Mouse (Mus musculus): Measurements from ENCODE around the gene Tnfrsf25. TPM values are rescaled to one million over a fixed set of nuclear protein-coding genes. Genes with fewer than 3 reads are reported as not detected.
A peak's percentile ranks its signal among the peaks of the same experiment; 100 is the strongest.

The Tnfrsf25 gene
- polyA plus RNA-seq, 1 experiment from 2014 or later = 0.43 TPM

DNA sequence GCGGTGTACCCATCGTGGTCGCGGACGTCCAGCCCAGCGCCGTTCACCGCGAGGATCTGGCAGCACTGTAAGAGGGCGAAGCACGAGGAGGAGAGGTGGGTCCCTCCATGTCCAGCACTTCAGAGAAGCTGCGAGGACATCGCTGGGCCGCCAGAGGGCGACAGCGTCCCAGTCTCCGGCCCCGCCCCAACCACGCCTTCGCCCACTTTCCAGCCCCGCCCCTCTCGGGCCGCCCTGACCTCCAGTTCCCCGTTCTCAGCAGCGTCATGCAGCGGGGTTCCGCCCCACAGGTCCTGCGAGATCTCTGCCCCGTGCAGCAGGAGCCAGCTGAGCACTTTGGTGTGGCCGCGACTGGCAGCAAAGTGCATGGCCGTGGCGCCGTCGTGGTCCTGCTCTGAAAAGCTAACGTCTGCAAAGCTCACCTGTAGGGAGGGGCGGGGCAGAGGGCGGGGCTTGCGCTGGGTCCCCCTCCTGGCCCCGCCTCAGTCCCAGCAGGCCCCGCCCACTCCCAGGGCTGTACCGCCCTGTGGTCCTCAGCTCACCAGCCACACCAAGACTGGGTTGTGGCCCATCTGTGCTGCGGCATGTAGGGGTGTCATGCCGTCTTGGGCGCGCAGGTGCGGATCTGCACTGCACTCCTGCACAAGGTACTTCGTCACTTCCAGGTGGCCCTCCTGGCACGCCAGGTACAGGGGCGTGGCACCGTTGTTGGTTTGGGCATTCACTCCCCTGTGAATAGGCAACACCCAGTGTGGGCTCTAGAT lies 22.9 kb downstream of the Tnfrsf25 start:
- WGBS = 4% methylated on average over 48 of the region's 51 CpGs
- H3K9me3 ChIP-seq (ENCODE audit: control insufficient read depth, low read length) = no peaks in the 10 kb centered on the region
- H3K4me1 ChIP-seq (ENCODE audit: control insufficient read depth in 2 of 2, insufficient read depth in 2 of 2, low read length in 2 of 2) = peaks cover 0 to 9% of the 10 kb centered on the region in 2 experiments; a peak in 2 of 4 replicates
- peak; percentile 84 for ATAC-seq (ENCODE audit: insufficient number of reproducible peaks, insufficient read depth, low FRiP score, low read depth)
- no peak overlapping the region for H3K9ac ChIP-seq (ENCODE audit: low read length)
- peak overlapping the region; percentile 43 to 49 for H3K4me3 ChIP-seq (ENCODE audit: control insufficient read depth in 1 of 2, insufficient read depth in 1 of 2, low read depth in 1 of 2, low read length in 2 of 2)
- H3K27ac ChIP-seq (replicated peaks in 1 of 2; ENCODE audit: control insufficient read depth in 1 of 2, insufficient read depth in 1 of 2, low read depth in 2 of 2, low read length in 2 of 2) = no peak overlapping the region
- H3K27me3 ChIP-seq (ENCODE audit: control insufficient read depth, insufficient read depth, low read length) = peaks cover 23% of the 10 kb centered on the region
- peak overlapping the region; percentile 76 for H3K4me2 ChIP-seq (ENCODE audit: low read length)
- no peaks in the 10 kb centered on the region for H3K36me3 ChIP-seq (ENCODE audit: control insufficient read depth, insufficient read depth, low read length)

GRCm38 (mm10) chr4:152140441-152140840 lies 24.7 kb downstream of the Tnfrsf25 start:
- Histone ChIP-seq H3K4me3 (ENCODE audit: control insufficient read depth in 1 of 2, insufficient read depth in 1 of 2, low read depth in 1 of 2, low read length in 2 of 2) (no peak overlapping the region), H3K4me1 (ENCODE audit: control insufficient read depth in 2 of 2, insufficient read depth in 2 of 2, low read length in 2 of 2) (peaks cover 0 to 9% of the 10 kb centered on the region in 2 experiments; a peak in 2 of 4 replicates), H3K4me2 (ENCODE audit: low read length) (no peak overlapping the region), H3K9me3 (ENCODE audit: control insufficient read depth, low read length) (no peaks in the 10 kb centered on the region), H3K27ac (replicated peaks in 1 of 2; ENCODE audit: control insufficient read depth in 1 of 2, insufficient read depth in 1 of 2, low read depth in 2 of 2, low read length in 2 of 2) (no peak overlapping the region), H3K27me3 (ENCODE audit: control insufficient read depth, insufficient read depth, low read length) (peaks cover 14% of the 10 kb centered on the region), H3K36me3 (ENCODE audit: control insufficient read depth, insufficient read depth, low read length) (no peaks in the 10 kb centered on the region), H3K9ac (ENCODE audit: low read length) (no peak overlapping the region)
- WGBS = 29% methylated on average over 6 of the region's 6 CpGs
- no peak for ATAC-seq (ENCODE audit: insufficient number of reproducible peaks, insufficient read depth, low FRiP score, low read depth)

- Histone ChIP-seq H3K9me3 (ENCODE audit: control insufficient read depth, low read length) (no peaks in the 10 kb centered on the region), H3K36me3 (ENCODE audit: control insufficient read depth, insufficient read depth, low read length) (no peaks in the 10 kb centered on the region), H3K27ac (replicated peaks in 1 of 2; ENCODE audit: control insufficient read depth in 1 of 2, insufficient read depth in 1 of 2, low read depth in 2 of 2, low read length in 2 of 2) (no peak overlapping the region), H3K4me1 (ENCODE audit: control insufficient read depth in 2 of 2, insufficient read depth in 2 of 2, low read length in 2 of 2) (peaks cover 0 to 9% of the 10 kb centered on the region in 2 experiments; a peak in 2 of 4 replicates), H3K4me2 (ENCODE audit: low read length) (no peak overlapping the region), H3K4me3 (ENCODE audit: control insufficient read depth in 1 of 2, insufficient read depth in 1 of 2, low read depth in 1 of 2, low read length in 2 of 2) (no peak overlapping the region), H3K9ac (ENCODE audit: low read length) (no peak overlapping the region), H3K27me3 (ENCODE audit: control insufficient read depth, insufficient read depth, low read length) (peaks cover 19% of the 10 kb centered on the region)
- 66% methylated on average over 8 of the region's 8 CpGs for WGBS
- ATAC-seq (ENCODE audit: insufficient number of reproducible peaks, insufficient read depth, low FRiP score, low read depth) = no peak
Measured at GRCm38 (mm10) chr4:152141521-152142135, 25.9 kb downstream of the Tnfrsf25 start.

DNA sequence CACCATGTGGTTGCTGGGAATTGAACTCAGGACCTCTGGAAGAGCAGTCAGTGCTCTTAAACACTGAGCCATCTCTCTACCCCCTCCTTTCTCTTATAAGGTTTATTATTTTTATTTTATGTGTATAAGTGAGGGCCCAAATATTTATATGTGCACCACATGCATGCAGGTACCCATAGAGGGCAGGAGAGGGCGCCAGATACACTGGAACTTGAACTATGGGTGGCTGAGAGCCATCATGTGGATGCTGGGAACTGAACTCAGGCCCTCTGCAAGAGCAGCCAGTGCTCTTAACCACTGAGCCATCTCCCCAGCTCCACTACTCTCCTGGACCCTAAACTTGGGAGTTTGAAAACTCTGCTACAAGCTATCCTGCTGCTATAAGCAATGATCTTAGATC lies 27.9 kb downstream of the Tnfrsf25 start:
- ATAC-seq (ENCODE audit: insufficient number of reproducible peaks, insufficient read depth, low FRiP score, low read depth) = no peak
- H3K36me3 ChIP-seq (ENCODE audit: control insufficient read depth, insufficient read depth, low read length) = no peaks in the 10 kb centered on the region
- H3K9me3 ChIP-seq (ENCODE audit: control insufficient read depth, low read length) = no peaks in the 10 kb centered on the region
- H3K4me2 ChIP-seq (ENCODE audit: low read length) = no peak overlapping the region
- 25% methylated on average over 1 of the region's 1 CpGs for WGBS
- peaks cover 17% of the 10 kb centered on the region for H3K27me3 ChIP-seq (ENCODE audit: control insufficient read depth, insufficient read depth, low read length)
- H3K4me1 ChIP-seq (ENCODE audit: control insufficient read depth in 2 of 2, insufficient read depth in 2 of 2, low read length in 2 of 2) = peaks cover 0 to 4% of the 10 kb centered on the region in 2 experiments; a peak in 2 of 4 replicates
- no peak overlapping the region for H3K27ac ChIP-seq (replicated peaks in 1 of 2; ENCODE audit: control insufficient read depth in 1 of 2, insufficient read depth in 1 of 2, low read depth in 2 of 2, low read length in 2 of 2)
- H3K4me3 ChIP-seq (ENCODE audit: control insufficient read depth in 1 of 2, insufficient read depth in 1 of 2, low read depth in 1 of 2, low read length in 2 of 2) = no peak overlapping the region
- H3K9ac ChIP-seq (ENCODE audit: low read length) = no peak overlapping the region

DNA sequence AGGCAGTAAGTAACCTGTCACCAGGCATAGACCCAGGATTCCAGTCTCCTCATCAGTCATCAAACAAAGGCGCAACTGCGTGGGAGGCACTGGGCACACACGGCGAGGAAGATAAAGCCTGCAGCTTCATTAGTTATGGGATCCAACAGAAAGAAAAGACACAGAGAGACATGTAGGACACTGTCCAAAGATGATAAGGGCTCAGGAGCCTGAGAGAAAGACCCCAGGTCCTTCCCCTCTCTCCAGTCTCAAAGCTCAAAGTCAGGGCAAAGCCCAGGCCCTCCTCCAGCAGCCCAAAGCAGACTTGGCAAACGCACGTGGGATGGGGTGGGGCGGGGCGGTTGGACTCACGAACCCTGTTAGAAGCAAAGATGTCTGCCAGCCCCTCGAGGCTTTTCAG lies 29.7 kb downstream of the Tnfrsf25 start:
- H3K4me2 ChIP-seq (ENCODE audit: low read length) = no peak overlapping the region
- H3K4me1 ChIP-seq (ENCODE audit: control insufficient read depth in 2 of 2, insufficient read depth in 2 of 2, low read length in 2 of 2) = no peaks in the 10 kb centered on the region
- 66% methylated on average over 10 of the region's 10 CpGs for WGBS
- no peak overlapping the region for H3K4me3 ChIP-seq (ENCODE audit: control insufficient read depth in 1 of 2, insufficient read depth in 1 of 2, low read depth in 1 of 2, low read length in 2 of 2)
- H3K9ac ChIP-seq (ENCODE audit: low read length) = no peak overlapping the region
- ATAC-seq (ENCODE audit: insufficient number of reproducible peaks, insufficient read depth, low FRiP score, low read depth) = no peak
- H3K9me3 ChIP-seq (ENCODE audit: control insufficient read depth, low read length) = no peaks in the 10 kb centered on the region
- peaks cover 26% of the 10 kb centered on the region for H3K27me3 ChIP-seq (ENCODE audit: control insufficient read depth, insufficient read depth, low read length)
- H3K36me3 ChIP-seq (ENCODE audit: control insufficient read depth, insufficient read depth, low read length) = no peaks in the 10 kb centered on the region
- no peak overlapping the region for H3K27ac ChIP-seq (replicated peaks in 1 of 2; ENCODE audit: control insufficient read depth in 1 of 2, insufficient read depth in 1 of 2, low read depth in 2 of 2, low read length in 2 of 2)

DNA sequence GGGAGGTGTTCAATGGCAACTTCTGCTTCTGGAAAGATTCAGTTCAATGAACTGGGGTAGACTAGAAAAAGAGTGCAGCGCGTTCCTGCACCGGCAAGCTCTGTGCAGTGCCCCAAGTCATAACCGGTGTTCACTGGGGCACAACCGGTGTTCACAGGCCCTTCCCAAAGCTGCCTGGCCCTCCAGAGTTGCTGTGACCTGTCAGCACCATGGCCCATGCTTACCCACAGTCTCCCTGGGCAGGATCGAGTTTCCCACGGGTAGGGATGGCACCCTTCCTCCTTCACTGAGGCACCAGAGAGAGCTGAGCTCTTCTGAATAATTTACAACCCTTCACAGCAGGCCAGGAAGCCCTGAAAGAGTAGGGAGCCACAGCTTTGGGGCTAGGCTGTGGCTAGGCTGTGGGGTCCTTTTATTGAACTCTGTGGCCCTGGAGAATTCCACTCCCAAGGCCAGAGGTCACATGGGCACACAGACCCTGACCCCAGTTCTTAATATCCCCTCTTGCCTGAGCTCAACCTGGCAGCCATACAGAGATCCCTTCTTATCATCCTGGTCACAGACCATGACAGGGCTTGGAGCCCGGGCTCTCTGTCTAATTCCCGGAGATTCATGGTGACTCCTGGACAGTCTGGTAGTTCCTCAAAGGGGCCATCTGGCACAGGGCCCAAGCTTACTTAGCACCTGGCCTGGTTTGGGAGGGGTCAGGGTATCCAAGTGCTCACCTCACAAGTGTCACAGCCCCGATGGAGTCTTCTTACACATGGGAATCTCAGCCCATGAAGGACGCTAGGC lies 30.5 kb downstream of the Tnfrsf25 start:
- Histone ChIP-seq H3K9me3 (ENCODE audit: control insufficient read depth, low read length) (no peaks in the 10 kb centered on the region), H3K4me3 (ENCODE audit: control insufficient read depth in 1 of 2, insufficient read depth in 1 of 2, low read depth in 1 of 2, low read length in 2 of 2) (no peak overlapping the region), H3K4me2 (ENCODE audit: low read length) (no peak overlapping the region), H3K27ac (replicated peaks in 1 of 2; ENCODE audit: control insufficient read depth in 1 of 2, insufficient read depth in 1 of 2, low read depth in 2 of 2, low read length in 2 of 2) (no peak overlapping the region), H3K4me1 (ENCODE audit: control insufficient read depth in 2 of 2, insufficient read depth in 2 of 2, low read length in 2 of 2) (no peaks in the 10 kb centered on the region; a peak in 1 of 4 replicates), H3K9ac (ENCODE audit: low read length) (no peak overlapping the region), H3K36me3 (ENCODE audit: control insufficient read depth, insufficient read depth, low read length) (no peaks in the 10 kb centered on the region), H3K27me3 (ENCODE audit: control insufficient read depth, insufficient read depth, low read length) (peaks cover 29% of the 10 kb centered on the region)
- 58% methylated on average over 11 of the region's 11 CpGs for WGBS
- ATAC-seq (ENCODE audit: insufficient number of reproducible peaks, insufficient read depth, low FRiP score, low read depth) = no peak

DNA sequence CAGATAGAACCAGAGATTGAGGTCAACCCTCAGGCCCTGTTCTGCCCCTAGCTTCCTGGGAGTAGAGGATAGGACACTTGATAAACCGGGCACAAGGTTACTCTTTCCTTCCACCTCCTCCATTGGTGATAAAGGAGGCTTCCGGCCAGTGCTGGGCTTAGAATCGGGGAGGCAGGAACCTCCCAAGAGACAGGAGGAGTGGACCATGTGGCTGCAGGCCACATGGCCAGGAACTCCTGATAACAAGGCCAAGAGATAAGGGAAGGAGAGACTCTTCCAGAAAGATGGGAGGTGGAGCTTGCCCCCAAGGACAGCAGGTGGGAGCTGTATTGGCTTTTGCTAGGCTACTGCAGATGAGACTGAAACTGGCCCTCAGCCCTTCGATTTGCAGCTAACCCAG lies 34.8 kb downstream of the Tnfrsf25 start:
- H3K9ac ChIP-seq (ENCODE audit: low read length) = no peak overlapping the region
- no peak overlapping the region for H3K4me2 ChIP-seq (ENCODE audit: low read length)
- H3K36me3 ChIP-seq (ENCODE audit: control insufficient read depth, insufficient read depth, low read length) = no peaks in the 10 kb centered on the region
- no peak overlapping the region for H3K27ac ChIP-seq (replicated peaks in 1 of 2; ENCODE audit: control insufficient read depth in 1 of 2, insufficient read depth in 1 of 2, low read depth in 2 of 2, low read length in 2 of 2)
- 47% methylated on average over 4 of the region's 4 CpGs for WGBS
- H3K9me3 ChIP-seq (ENCODE audit: control insufficient read depth, low read length) = no peaks in the 10 kb centered on the region
- no peak overlapping the region for H3K4me3 ChIP-seq (ENCODE audit: control insufficient read depth in 1 of 2, insufficient read depth in 1 of 2, low read depth in 1 of 2, low read length in 2 of 2)
- peaks cover 58% of the 10 kb centered on the region for H3K27me3 ChIP-seq (ENCODE audit: control insufficient read depth, insufficient read depth, low read length)
- H3K4me1 ChIP-seq (ENCODE audit: control insufficient read depth in 2 of 2, insufficient read depth in 2 of 2, low read length in 2 of 2) = peaks cover 0 to 14% of the 10 kb centered on the region in 2 experiments; a peak in 3 of 4 replicates
- ATAC-seq (ENCODE audit: insufficient number of reproducible peaks, insufficient read depth, low FRiP score, low read depth) = no peak
